Mouse (Mus musculus) MEL (cell line): ENCODE results near the gene Pitpnm3. TPM values are rescaled to one million over a fixed set of nuclear protein-coding genes. Genes with fewer than 3 reads are reported as not detected.

Experiments used
- DNase-seq: peaks from one replicate; pipeline ENCODE4 v3.0.0; 2011; ENCODE audit warnings: low read depth, low spot score
- H3K27ac ChIP-seq: 2 replicates; pipeline ENCODE4 v1.5.1; 2012; ENCODE audit warnings: low read depth, mild to moderate bottlenecking, control low read depth, low read length, moderate library complexity; ENCODE audit not compliant: control insufficient read depth
- H3K27me3 ChIP-seq, 2 experiments: fragments of 150-350 bp in 1 of 2; sonication (generic) in 1 of 2; 2 replicates each; pipeline ENCODE4 v1.6.1; 2012; ENCODE audit warnings: low read length in 2 of 2, mild to moderate bottlenecking in 2 of 2, improper control_type of control experiment in 1 of 2, moderate library complexity in 1 of 2; ENCODE audit not compliant: insufficient read depth in 2 of 2, control insufficient read depth in 1 of 2
- H3K36me3 ChIP-seq, 2 experiments: 2 replicates each; pipeline ENCODE4 v1.6.1; 2012 to 2014; ENCODE audit warnings: low read length in 2 of 2, improper control_type of control experiment in 1 of 2, inconsistent platforms in 1 of 2, mild to moderate bottlenecking in 1 of 2; ENCODE audit not compliant: insufficient read depth in 2 of 2, control insufficient read depth in 1 of 2
- H3K4me1 ChIP-seq, 2 experiments: fragments of 150-350 bp in 1 of 2; sonication (generic) in 1 of 2; 2 replicates each; pipeline ENCODE4 v1.6.1; 2012; ENCODE audit warnings: low read length in 2 of 2, improper control_type of control experiment in 1 of 2, mild to moderate bottlenecking in 1 of 2; ENCODE audit not compliant: insufficient read depth in 2 of 2, control insufficient read depth in 1 of 2
- H3K4me3 ChIP-seq, 2 experiments: fragments of 150-350 bp in 1 of 2; sonication (generic) in 1 of 2; 2 replicates each; pipeline ENCODE4 v1.5.1; 2012; ENCODE audit warnings: low read depth in 2 of 2, low read length in 2 of 2, mild to moderate bottlenecking in 2 of 2, moderate library complexity in 2 of 2, control low read depth in 1 of 2, improper control_type of control experiment in 1 of 2; ENCODE audit not compliant: control insufficient read depth in 1 of 2, insufficient read depth in 1 of 2
- H3K79me2 ChIP-seq: 2 replicates; pipeline ENCODE4 v1.6.1; 2012; ENCODE audit warnings: mild to moderate bottlenecking, low read length, moderate library complexity; ENCODE audit not compliant: control insufficient read depth, poor library complexity, insufficient read depth
- H3K9ac ChIP-seq: 2 replicates; pipeline ENCODE4 v1.6.1; 2012; ENCODE audit warnings: low read depth, mild to moderate bottlenecking, control low read depth, low read length, moderate library complexity; ENCODE audit not compliant: control insufficient read depth, poor library complexity, severe bottlenecking
- H3K9me3 ChIP-seq: fragments of 150-350 bp; sonication (generic); replicated peaks from 2 replicates; pipeline ENCODE4 v1.6.1; 2012; ENCODE audit warnings: mild to moderate bottlenecking, low read length, improper control_type of control experiment, moderate library complexity; ENCODE audit not compliant: insufficient read depth
- BHLHE40 ChIP-seq: IDR thresholded peaks from 2 replicates; pipeline ENCODE4 v1.6.1; 2012; ENCODE audit warnings: low read depth, mild to moderate bottlenecking, inconsistent platforms, low read length, improper control_type of control experiment, borderline replicate concordance
- CHD1 ChIP-seq: IDR thresholded peaks from 2 replicates; pipeline ENCODE4 v1.6.1; 2012; ENCODE audit warnings: low read depth, mild to moderate bottlenecking, inconsistent platforms, low read length, improper control_type of control experiment
- GABPA ChIP-seq: IDR thresholded peaks from 2 replicates; pipeline ENCODE4 v1.6.1; 2012; ENCODE audit warnings: low read depth, mild to moderate bottlenecking, inconsistent platforms, low read length, improper control_type of control experiment, moderate library complexity
- HCFC1 ChIP-seq: IDR thresholded peaks from 2 replicates; pipeline ENCODE4 v1.6.1; 2012; ENCODE audit warnings: low read depth, mild to moderate bottlenecking, inconsistent platforms, low read length, improper control_type of control experiment, moderate library complexity
- MEF2A ChIP-seq: IDR thresholded peaks from 2 replicates; pipeline ENCODE4 v1.6.1; 2014; ENCODE audit warnings: low read depth, mild to moderate bottlenecking, inconsistent platforms, low read length, improper control_type of control experiment; ENCODE audit not compliant: poor library complexity, insufficient replicate concordance, severe bottlenecking; ENCODE audit errors: extremely low read depth
- MYB ChIP-seq: IDR thresholded peaks from 2 replicates; pipeline ENCODE4 v1.6.1; 2011; ENCODE audit warnings: mild to moderate bottlenecking, low read depth, low read length, improper control_type of control experiment
- NELFE ChIP-seq: IDR thresholded peaks from 2 replicates; pipeline ENCODE4 v1.6.1; 2011; ENCODE audit warnings: low read depth, low read length, improper control_type of control experiment
- NRF1 ChIP-seq: IDR thresholded peaks from 2 replicates; pipeline ENCODE4 v1.6.1; 2014; ENCODE audit warnings: low read depth, mild to moderate bottlenecking, inconsistent platforms, low read length, improper control_type of control experiment, moderate library complexity; ENCODE audit not compliant: poor library complexity, insufficient read depth, severe bottlenecking
- RCOR1 ChIP-seq: IDR thresholded peaks from 2 replicates; pipeline ENCODE4 v1.6.1; 2012; ENCODE audit warnings: low read depth, mild to moderate bottlenecking, inconsistent platforms, low read length, improper control_type of control experiment
- SIN3A ChIP-seq: IDR thresholded peaks from 2 replicates; pipeline ENCODE4 v1.6.1; 2012; ENCODE audit warnings: low read length, improper control_type of control experiment, inconsistent platforms
- TAL1 ChIP-seq: IDR thresholded peaks from 2 replicates; pipeline ENCODE4 v1.6.1; 2012; ENCODE audit warnings: mild to moderate bottlenecking, inconsistent platforms, low read length, moderate library complexity, mixed read lengths
- TBP ChIP-seq: IDR thresholded peaks from 2 replicates; pipeline ENCODE4 v1.8.0; 2011; ENCODE audit warnings: low read depth, low read length, improper control_type of control experiment
- TCF12 ChIP-seq: IDR thresholded peaks from 2 replicates; pipeline ENCODE4 v1.6.1; 2014; ENCODE audit warnings: low read depth, mild to moderate bottlenecking, inconsistent platforms, low read length, improper control_type of control experiment, moderate library complexity
- UBTF ChIP-seq: IDR thresholded peaks from 2 replicates; pipeline ENCODE4 v1.6.1; 2012; ENCODE audit warnings: low read depth, mild to moderate bottlenecking, inconsistent platforms, low read length, improper control_type of control experiment, moderate library complexity, borderline replicate concordance; ENCODE audit not compliant: insufficient read depth
- USF2 ChIP-seq, 2 experiments: IDR thresholded peaks; 2 replicates each; pipeline ENCODE4 v1.6.1; 2011 to 2012; ENCODE audit warnings: improper control_type of control experiment in 2 of 2, low read length in 2 of 2, borderline replicate concordance in 1 of 2, inconsistent platforms in 1 of 2, low read depth in 1 of 2, mild to moderate bottlenecking in 1 of 2; ENCODE audit not compliant: insufficient read depth in 1 of 2
- ZC3H11A ChIP-seq: IDR thresholded peaks from 2 replicates; pipeline ENCODE4 v1.6.1; 2012; ENCODE audit warnings: low read depth, mild to moderate bottlenecking, inconsistent platforms, low read length, improper control_type of control experiment
- ZNF384 ChIP-seq: IDR thresholded peaks from 2 replicates; pipeline ENCODE4 v1.6.1; 2012; ENCODE audit warnings: low read depth, mild to moderate bottlenecking, inconsistent platforms, low read length, improper control_type of control experiment
- polyA plus RNA-seq, 2 experiments: library from polyadenylated mRNA; stranded (reverse) in 1 of 2; unstranded in 1 of 2; fragments of >175 nt in 1 of 2; fragments of >200 nt in 1 of 2; gene quantifications; 2 replicates each; pipeline versions ENCODE4 v1.2.1 to v1.2.4; 2012; ENCODE audit warnings: low replicate concordance in 2 of 2, low read depth in 1 of 2; ENCODE audit not compliant: insufficient read length in 2 of 2, insufficient read depth in 1 of 2, missing spikeins in 1 of 2
- total RNA-seq: library from RNA; depleted of rRNA; stranded (reverse); fragments of 300-350 nt; gene quantifications from 2 replicates; pipeline ENCODE4 v1.2.3, GENCODE M21; 2012

The Pitpnm3 gene
- total and polyA plus RNA-seq, 3 experiments: 0.24 TPM; not detected in 2

DNA sequence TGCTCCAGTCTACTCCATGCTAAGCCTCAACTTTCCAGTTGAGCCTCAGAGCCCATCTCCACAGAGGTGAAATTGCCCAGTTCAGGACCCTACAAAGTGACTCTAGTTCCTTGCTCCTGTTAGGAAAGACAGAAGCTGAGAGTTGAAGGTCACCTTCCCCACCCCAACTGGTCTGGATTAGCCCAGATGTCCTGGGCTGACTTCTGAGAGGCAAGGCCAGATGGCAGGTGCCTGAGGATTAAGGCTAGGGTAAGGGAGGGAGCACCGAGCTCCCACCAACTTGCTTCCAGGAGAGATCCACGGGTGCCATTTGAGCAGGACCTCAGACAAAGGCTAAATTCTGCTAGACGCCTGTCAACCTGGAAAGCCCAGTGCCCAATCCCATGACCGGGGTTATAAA, 103.5 kb downstream of the Pitpnm3 start:
- Histone ChIP-seq H3K27ac (no peak overlapping the region), H3K9ac (no peak overlapping the region), H3K4me3 (no peak overlapping the region), H3K4me1 (peaks cover 7 to 28% of the 10 kb centered on the region in 2 experiments), H3K9me3 (no peaks in the 10 kb centered on the region), H3K79me2 (no peaks in the 10 kb centered on the region), H3K36me3 (peaks cover 0 to 7% of the 10 kb centered on the region in 2 experiments; a peak in 2 of 4 replicates), H3K27me3 (no peaks in the 10 kb centered on the region)
- DNase-seq: no peak
- TF ChIP-seq ZNF384 (no peak), NRF1 (no peak), TCF12 (no peak), UBTF (no peak), HCFC1 (no peak), MEF2A (no peak), MYB (no peak), USF2 (IDR thresholded peaks at IDR 0.05; ENCODE audit: borderline replicate concordance in 1 of 2, insufficient read depth in 1 of 2, low read depth in 1 of 2, low read length in 2 of 2) (no peak)

GRCm38 (mm10) chr11:72031353-72031752, 104.2 kb downstream of the Pitpnm3 start:
- Histone ChIP-seq H3K4me1 (peaks cover 7 to 25% of the 10 kb centered on the region in 2 experiments), H3K36me3 (peaks cover 0 to 7% of the 10 kb centered on the region in 2 experiments; a peak in 2 of 4 replicates), H3K79me2 (no peaks in the 10 kb centered on the region), H3K27me3 (no peaks in the 10 kb centered on the region), H3K27ac (no peak overlapping the region), H3K9ac (no peak overlapping the region), H3K4me3 (no peak overlapping the region), H3K9me3 (no peaks in the 10 kb centered on the region)
- TF ChIP-seq BHLHE40 (peak; percentile 28; the same call in 1 of the 2 replicates), TAL1 (no peak)
- no peak for DNase-seq

DNA sequence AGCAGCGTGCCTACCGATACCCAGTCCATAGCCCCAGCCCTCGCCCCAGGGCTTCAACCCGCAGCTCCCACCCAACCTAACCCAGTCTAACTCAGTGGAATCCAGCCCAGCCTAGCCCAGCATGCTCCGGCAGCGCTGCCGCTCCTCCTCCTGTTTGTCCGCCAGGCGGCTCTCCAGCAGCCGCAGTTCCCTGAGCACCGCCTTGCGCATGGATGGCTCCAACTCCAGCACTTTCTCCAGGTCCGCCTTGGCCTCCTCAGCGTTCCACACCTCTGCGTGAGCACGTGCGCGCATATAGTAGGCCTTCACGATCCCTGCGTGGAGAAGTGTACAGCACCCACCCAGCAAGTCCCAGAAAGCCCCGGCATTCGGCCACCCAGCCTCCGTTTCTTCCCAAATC, 106.4 kb downstream of the Pitpnm3 start:
- no peak for DNase-seq
- TF ChIP-seq ZNF384 (no peak), CHD1 (no peak), GABPA (no peak), UBTF (no peak), ZC3H11A (no peak), RCOR1 (no peak), TBP (no peak), NELFE (no peak), SIN3A (no peak)
- TF ChIP-seq, all 39 proteins: peak for 0
- no peak overlapping the region for H3K27ac ChIP-seq
- no peaks in the 10 kb centered on the region for H3K9me3 ChIP-seq
- no peaks in the 10 kb centered on the region for H3K27me3 ChIP-seq
- no peak overlapping the region for H3K4me3 ChIP-seq
- H3K9ac ChIP-seq: no peak overlapping the region
- H3K36me3 ChIP-seq: no peaks in the 10 kb centered on the region; a peak in 1 of 4 replicates
- no peaks in the 10 kb centered on the region for H3K79me2 ChIP-seq
- peaks cover 0 to 14% of the 10 kb centered on the region in 2 experiments; a peak in 2 of 4 replicates for H3K4me1 ChIP-seq
